Mouse (Mus musculus): ENCODE data around the gene Akap6.

The Akap6 gene

DNA sequence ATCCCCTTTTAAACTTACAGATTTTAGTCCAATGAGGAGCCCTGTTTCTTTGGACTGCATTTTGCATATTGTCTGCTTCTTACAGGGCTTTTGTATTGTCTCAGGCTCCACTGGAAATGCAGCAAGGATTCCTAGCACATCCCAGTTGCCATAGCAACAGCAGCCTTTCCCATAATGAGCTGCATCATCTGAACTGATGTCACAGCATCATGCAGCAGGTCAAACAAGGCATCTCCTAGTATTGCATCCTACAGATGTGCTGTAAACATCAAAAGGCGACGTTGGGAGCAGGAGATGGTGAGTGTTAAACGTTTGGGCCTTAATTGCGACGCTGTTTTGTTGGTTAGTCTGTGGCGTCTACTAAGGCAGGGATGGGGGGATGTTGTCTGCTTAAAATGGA is at the start of gene Akap6:
Gene Akap6 (plus strand): TSS at position 238 of the 400 bp plus-strand sequence.
- peak; percentile 32 for DNase-seq (ENCODE audit: low read depth, low spot score)

DNA sequence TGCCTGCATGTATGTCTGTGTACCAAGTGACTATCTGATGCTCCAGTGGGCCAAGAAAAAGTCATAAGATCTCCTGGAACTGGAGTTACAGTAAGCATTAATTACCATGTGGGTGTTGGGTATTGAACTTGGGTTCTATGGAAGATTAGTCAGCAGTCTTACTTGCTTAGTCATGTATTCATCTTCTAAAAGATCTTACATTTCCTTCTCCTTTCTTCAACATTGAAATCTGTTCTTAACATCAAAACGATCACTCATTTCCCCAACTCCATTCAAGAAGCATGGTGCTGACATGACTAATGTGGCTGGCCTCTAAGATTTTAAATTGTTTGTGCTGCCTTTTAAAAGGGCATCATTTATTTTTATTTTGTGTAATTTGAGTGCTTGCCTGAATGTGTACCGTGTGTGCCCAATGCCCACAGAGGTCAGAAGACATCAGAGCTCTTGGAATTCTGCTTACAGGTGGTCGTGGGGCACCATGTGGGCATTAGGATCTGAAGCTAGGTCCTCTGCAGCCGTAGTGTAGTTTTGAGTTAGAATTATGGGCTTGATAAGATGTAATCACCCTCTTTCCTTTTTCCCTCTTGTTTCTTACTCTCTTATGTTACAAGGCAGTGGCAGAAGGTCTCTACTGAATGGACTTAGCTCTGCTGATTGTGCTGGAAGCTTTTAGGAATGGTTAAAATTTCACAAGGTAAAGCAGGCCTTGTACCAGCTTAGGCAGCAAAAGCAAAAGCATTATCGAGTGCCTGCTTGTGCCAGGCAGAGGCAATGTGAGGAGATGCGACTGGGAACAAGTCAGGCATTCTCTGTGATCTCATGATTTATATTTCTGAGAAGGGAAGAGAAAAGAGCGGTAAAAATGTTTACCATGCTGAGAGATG is 36.0 kb upstream of the Akap6 start:
- no peak for DNase-seq (ENCODE audit: low read depth, low spot score)

DNA sequence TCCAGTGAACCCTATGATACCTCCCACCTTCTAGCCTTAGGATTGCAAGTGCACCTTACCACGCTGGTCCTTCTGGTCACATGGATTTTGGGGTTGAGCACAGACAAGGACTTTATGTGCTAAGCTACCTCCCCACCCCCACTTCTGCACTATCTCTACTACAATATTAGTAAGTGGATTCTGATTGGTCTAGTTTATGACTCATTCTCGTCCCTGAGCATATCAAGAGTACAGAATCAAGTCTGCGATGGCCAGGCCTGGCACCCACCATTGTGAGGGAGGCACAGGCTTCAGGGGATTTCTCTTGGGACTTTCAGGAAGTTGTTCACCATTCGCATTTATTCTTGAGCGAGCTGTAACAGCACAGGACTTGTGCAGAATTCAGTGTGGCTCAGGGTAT is 34.2 kb upstream of the Akap6 start:
- no peak for DNase-seq (ENCODE audit: low read depth, low spot score)

DNA sequence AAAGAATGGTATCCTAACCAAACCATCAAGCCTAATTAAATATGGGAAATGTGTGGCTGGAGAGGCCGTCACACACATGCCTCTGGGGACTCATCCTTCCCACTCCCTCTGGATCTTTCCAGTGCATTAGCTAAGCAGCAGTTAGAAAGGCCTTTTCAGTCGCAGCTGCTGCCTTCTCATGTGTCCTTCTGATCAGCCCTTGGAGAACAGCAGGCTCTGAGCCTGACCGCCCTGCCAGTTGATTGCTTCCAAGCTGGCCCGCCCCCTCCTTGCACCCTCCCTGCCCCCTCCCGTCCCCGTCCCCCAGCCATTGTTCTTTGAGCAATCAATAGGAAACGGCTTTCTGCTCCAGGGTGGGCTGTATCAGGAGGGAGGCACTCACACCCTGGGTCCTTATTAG is 27.7 kb upstream of the Akap6 start:
- peak; percentile 56 for DNase-seq (ENCODE audit: low read depth, low spot score)

DNA sequence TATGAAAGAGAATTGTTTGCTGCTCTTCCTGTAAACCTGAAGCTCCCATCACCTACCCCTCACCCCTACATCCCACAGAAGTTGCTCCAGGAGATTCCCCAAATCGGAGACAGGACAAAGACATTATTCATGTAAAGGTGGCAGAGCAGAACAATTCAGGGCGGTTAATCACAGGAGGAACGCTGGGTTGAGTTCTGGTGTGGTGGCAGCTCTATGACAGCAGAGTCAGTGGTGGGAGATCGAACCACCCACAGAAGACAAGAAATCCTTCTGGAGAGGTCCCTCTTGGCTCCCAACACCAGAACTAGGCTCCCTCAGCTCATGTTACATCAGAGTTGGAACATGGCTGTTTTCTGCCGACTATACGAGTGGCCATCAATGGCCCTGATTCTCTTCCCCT is 27.2 kb upstream of the Akap6 start:
- DNase-seq (ENCODE audit: low read depth, low spot score), result peak; percentile 6

DNA sequence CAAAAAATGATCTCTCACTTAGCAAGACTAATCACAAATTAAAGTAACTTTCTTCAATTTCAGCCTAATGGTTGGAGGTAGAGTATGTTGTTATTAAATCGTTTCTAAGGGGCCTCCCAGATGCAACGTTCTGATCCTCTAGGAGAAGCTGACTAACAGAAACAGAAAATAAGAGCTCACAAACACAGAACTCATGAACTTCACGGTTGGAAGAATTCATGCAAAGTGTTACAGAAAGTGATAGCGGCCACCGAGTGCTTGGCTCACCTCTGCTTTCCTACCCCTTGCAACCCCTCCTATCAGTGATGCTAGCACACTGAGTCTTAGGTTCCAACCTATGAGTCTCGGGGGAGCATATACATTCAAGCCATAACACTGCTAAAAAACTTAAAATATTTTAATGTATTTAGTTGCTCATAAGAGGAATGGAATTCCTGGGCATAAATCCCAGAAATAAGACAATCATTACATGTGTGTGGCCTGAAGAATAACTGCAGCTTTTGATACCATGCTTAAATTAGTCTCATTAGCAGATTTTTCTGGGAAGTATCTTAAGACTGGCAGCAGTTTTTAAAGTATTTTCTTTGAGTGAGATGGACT is 25.7 kb upstream of the Akap6 start:
- no peak for DNase-seq (ENCODE audit: low read depth, low spot score)

DNA sequence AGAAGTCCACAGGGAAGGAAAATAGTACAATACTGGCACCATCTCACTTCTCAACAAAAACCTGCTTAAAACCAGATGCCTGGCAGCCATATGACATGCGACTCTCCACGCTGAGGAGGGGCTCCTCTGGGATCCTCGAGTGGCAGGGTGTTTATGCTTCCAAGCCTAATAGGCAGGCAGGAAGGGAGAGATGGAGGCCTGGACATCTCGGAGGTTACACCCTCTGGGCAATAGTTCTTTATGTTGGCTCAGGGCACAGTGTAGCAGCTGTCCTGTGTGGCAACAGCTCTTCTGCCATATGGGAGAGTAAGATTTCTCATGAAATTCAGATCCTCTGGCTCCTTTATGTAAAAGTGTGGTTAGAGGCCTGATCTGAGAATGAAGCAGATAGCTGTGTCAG is 24.2 kb upstream of the Akap6 start:
- no peak for DNase-seq (ENCODE audit: low read depth, low spot score)

DNA sequence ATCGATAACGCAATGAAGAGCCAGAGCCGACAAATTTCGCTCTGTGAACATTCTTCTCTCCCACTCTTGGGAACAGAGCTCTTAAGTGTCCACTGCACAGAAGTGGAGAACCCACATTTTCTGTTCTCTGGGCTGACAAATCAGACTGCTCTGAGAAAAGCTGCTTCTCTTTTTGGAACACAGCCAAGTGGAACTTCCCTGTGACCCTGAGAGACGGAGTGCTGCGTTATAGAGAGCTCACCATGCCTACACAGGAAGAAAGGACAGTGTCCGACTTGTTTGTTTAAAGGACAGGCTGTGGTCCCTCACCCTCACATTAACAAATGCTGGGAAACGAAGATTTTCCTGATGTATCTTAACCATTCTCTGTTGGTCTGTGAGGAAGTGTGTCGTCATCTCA is 11.8 kb upstream of the Akap6 start:
- DNase-seq (ENCODE audit: low read depth, low spot score), result no peak

DNA sequence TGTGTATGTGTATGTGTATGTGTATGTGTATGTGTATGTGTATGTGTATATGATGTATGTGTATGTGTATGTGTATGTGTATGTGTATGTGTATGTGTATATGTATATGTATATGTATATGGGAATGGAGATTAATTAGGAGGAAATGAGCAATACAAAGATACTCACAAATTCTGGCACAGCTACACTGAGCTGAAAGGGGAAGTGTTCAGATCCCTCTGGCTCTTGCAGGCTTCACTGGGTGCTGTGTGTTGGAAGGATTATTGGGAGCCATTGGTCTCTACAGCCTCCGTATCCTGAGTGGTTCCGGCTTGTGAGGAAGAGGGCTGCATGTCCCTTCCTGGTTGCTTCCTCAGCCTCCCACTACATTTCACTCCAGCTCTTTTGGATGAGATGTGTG is 10.5 kb upstream of the Akap6 start:
- no peak for DNase-seq (ENCODE audit: low read depth, low spot score)

DNA sequence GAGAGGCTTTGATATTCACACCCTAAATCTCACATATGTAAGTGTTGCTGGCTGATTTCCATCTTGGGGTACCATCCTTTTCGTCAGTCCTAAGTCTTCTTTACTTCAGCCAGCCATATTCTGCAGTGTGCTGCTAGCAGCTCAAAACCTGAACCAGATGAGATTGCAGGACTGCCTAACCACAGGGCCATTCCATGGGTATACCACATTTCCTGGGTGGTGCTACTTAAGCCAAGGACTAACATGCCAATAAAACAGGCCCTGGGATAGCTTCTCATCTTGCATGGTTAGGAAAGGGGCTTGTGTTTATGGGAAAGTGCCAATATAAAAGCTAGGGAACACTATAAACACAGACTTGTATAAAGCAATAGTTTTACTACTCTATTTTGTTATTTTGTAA is 7.6 kb upstream of the Akap6 start:
- no peak for DNase-seq (ENCODE audit: low read depth, low spot score)

DNA sequence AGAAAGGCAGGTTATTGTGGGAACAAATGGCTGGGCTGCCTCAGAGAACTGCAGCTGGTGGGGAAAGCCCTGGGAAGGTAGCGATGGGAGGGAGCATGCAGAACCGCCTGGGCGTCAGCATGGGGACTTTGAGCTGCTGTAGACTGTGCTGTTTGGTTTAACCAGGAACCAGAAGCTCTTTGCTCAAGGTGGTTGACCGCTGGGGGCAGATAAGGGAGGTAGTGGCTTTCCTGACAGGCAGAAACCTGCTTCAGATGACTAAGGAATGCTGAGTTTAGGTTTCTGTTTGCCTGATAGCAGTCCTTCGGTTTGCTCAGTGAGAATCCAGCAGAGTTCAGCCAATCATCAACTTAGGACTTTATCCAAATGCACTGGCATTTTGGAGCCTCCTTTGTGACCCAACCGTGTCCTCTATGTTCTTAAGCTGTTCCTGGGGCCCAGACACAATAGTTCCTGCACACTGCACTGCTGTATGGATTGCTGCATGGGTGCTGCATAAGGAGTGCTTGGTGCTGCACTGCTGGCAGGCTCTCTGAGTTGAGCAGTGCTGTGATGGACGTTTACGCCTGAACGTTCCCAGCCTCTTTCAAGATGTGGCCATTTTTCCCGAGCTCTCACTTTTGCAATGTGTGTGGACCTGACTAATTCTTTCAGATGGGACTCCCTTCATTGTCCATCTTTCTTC is 6.8 kb upstream of the Akap6 start:
- DNase-seq (ENCODE audit: low read depth, low spot score), result no peak

DNA sequence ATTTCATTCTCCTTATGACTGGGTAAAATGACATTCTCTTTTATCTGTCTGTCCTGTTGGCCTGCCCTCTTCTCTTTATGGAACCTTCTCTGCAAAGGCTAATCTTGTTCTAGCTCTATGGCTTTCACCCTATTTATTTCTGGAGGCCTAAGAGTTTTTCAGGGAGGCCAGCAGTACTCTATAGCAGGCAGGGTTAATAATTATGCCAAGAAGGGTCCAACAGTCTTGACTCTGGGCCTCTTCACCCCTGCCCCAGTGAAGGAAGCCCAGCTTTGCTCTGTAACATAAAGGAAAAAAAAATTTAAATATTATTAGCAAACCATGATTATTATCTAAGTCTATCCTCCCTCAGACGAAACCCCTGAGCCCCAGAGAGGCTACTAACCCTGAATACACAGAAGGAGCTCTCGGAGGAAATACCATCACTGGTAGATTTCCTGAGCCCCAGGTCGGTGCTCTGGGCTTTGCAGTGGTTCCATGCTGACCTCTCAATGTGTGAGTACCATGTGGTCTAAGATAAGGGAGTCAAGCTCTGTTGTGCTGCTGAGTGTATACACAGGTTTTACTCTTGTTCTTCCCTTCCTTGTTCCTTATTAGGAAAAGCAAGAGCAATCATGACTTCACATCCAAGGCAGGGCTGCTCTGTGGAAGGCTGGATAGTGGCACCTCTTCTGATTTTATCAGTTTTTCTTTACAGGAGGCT is 1.6 kb upstream of the Akap6 start:
- no peak for DNase-seq (ENCODE audit: low read depth, low spot score)

DNA sequence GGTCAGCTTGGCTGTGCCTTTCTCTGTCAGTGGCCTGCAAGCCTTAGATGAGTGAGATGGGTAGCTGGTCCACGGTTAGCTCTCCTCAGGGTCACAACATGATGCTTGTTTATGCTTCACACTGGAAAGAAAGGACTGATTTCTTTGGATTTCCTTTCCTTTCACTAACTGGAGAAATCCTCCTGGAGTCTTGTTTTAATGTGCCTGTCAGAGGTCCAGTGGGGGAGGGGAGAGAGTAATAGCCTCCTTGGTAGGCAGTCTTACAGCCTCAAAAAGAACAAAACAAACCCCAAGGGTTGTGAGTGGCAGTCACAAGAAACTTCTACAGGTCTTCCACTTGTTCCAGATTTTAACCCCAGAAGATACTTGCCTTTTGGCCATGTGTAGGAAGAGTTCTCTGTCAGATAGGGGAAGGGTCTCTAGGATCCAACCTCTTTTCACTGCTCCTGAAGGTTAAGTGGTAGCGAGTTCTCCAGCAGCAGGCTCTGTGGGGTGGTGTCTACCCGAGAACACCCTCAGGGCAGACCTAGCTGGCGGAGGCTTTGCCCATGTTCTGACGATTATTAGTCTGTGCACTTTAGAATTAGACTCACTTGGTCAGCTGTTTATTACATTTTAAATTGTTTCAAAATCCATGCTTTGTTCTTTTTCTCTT is 780 bp upstream of the Akap6 start:
- no peak for DNase-seq (ENCODE audit: low read depth, low spot score)

DNA sequence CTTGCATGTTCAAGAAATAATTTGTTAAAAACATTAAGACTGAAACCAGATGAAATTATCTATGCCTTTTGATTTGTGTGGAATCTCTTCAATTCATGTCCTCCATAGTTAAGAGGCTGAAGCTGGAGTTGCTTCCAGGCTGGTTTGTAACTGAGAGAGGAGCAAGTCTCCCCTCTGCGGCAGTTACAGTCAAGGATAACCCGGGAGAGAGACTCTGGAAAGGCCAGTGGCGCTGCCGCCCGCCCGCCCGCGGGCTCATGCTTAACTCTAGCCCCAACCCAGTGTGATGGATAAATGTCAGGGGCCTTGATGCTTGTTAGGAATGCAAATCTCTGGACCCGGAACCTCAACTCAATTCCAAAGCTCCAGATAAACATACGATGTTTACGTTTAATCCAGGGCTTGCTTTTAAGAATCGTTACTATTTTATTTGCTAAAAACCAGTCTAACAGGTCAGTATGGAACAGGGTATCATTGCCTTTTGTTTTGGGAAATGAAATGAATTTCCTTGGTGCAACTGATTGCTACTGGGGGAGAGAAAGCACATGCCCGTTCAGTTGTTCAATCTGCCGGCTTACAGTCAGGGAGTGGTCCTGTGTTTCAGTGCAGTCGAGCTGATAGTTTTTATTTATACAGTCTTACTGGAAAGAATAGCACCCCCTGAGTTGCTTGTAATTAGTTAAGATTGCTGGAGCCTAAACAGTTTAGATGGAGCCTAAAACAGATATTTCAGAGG is 946 bp downstream of the Akap6 start:
- peak; percentile 6 for DNase-seq (ENCODE audit: low read depth, low spot score)

DNA sequence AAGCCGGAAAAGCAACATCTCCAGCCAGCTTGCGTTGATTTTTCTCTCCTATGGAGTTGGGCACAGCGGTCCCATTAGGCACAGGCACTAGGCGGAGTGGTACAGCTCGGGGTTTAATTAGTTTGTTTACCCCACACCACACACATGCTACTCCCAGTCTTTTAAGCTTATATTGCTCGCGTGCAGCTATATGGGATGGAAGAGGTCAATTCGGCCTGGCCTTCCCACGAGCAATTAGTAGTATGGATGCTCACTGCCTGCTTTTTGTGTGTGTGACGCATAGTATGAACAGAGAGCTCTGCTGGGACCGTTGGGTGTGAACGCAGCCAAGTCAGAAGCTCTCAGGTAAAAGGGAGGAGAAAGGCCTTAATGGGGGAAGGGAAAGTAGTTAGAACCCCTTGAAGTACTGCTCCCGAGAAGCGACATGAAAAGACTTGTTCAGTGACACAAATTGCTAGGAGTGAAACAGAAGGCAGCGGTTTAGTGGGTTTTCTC is 1.6 kb downstream of the Akap6 start:
- peak; percentile 38 for DNase-seq (ENCODE audit: low read depth, low spot score)

DNA sequence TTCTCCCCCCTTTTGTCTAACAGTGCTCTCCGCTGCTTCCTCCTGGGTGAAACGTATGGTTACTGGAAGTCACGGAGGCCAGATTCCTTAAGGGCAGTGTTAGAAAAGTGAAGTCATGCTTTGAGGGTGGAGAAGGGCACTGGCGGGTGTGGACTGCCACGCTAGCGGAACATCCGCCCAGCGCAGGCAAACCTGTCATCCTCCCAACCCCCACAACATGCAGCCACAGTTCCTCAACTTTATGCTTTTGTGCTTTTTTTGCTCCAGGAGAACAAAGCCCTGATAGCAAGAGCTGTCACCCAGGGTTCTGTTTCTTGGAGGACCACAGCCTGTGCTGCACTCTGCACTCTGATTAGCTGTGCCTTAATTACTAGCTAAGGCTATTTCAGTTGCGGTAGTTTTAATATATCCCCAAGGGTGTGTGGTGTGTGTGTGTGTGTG is 2.0 kb downstream of the Akap6 start:
- DNase-seq (ENCODE audit: low read depth, low spot score), result peak; percentile 23

DNA sequence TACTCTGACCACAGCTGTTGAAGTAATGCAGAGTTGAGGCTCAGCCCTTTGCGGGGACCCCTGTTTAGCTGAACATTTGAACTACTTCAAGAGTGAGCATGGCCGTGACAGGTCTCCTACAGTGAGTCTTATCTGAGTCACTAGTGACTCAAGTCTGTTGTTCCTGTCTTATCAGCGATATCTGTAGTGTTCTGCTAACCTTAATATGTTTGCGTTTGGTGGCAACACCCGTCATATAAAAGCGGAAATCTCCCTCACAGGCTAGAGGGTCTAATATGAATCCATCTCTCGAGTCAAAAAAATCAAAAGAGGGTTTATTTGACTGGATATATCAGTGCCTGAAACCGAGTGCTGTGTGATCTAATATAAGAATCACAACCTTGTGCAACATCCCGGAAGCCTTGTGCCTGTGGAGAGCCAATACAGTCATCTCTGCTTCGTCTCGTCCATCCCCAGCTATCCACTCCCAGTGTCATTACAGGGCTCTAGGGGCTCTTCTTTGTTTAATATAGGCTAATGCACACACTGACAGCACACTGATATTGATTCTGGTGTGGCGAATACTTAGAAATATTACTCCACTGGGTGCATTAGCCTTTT is 3.3 kb downstream of the Akap6 start:
- DNase-seq (ENCODE audit: low read depth, low spot score), result no peak

DNA sequence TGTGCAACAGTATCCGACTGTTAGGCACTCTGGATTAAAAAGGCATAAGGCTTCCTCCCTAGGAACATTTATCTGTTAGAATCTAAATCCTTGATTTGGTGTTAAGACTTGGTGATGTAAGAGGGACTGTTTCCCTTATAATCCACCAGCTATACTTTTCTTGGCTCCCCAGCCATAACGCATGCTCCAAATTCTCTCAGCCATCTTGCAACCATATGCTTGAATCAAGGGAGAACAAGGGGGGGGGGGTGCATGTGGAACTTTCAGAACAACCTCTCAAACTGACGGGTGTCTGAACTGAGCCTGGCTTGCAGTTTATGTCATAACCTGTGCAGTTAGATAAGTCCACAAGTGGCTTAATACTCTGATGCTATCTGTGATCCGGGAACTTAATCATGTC is 4.9 kb downstream of the Akap6 start:
- DNase-seq (ENCODE audit: low read depth, low spot score), result no peak

DNA sequence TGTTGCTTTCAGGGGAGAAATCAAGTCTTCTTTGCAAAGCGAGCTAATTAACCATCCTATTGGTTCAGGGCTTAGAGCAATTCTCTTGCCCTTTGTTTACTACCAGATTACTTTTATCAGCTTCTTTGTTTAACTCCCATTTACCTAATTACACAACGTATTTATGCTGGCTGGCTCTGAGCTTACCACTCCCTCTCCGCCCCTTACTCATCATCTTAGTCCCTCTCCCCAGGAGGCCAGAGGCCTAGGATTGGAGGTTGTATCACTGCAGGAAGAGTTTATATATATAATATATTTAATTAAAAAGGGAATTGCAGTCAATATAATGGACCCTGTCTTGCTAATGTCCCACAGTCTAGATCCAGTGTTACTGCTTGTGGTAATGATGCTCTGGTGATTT is 5.6 kb downstream of the Akap6 start:
- DNase-seq (ENCODE audit: low read depth, low spot score), result no peak

DNA sequence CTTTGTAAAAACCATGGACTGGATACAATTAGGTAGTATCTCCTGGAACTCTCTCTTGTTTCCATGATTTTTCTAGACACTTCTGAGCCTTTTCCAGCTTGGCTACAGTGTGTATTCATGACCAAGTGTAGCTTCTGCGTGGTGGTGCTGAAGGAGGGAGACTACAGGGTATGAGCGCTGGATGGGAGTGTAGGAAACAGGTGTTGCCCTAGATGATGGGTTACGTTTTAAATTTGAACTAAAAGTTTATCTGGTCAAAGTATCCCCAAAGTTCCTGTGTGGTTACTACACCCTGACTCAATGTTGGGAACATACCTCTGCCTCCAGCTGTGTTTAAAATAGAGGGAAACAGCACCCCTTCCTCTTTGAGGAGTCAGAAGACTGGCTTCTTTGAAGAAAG is 12.2 kb downstream of the Akap6 start:
- DNase-seq (ENCODE audit: low read depth, low spot score), result no peak
